Mouse (Mus musculus) cortical plate, adult 2 months (tissue): ENCODE data around the gene Morn5. TPM values are rescaled to one million over a fixed set of nuclear protein-coding genes. Genes with fewer than 3 reads are reported as not detected.

Experiments
- H3K27ac ChIP-seq: fragments of 200-500 bp; 2 replicates; pipeline ENCODE4 v1.5.1; 2012; ENCODE audit warnings: low read length, control low read depth, inconsistent platforms; ENCODE audit not compliant: insufficient read depth
- H3K4me1 ChIP-seq: fragments of 200-500 bp; 2 replicates; pipeline ENCODE4 v1.6.1; 2011; ENCODE audit warnings: low read length; ENCODE audit not compliant: control insufficient read depth, insufficient read depth
- H3K4me3 ChIP-seq: fragments of 200-500 bp; 2 replicates; pipeline ENCODE4 v1.5.1; 2011; ENCODE audit warnings: mild to moderate bottlenecking, low read length, control low read depth; ENCODE audit not compliant: insufficient read depth
- CTCF ChIP-seq: fragments of 200-500 bp; IDR thresholded peaks from 2 replicates; pipeline ENCODE4 v1.5.1; 2011; ENCODE audit warnings: mild to moderate bottlenecking, control low read depth, low read length; ENCODE audit not compliant: insufficient read depth; ENCODE audit errors: extremely low read depth
- POLR2A ChIP-seq: fragments of 200-500 bp; IDR thresholded peaks from 2 replicates; pipeline ENCODE4 v1.6.1; 2011; ENCODE audit warnings: mild to moderate bottlenecking, low read length, control low read depth; ENCODE audit not compliant: insufficient read depth; ENCODE audit errors: extremely low read depth
- polyA plus RNA-seq: library from polyadenylated mRNA; depleted of rRNA; stranded (reverse); fragments of >200 nt; gene quantifications from 2 replicates; pipeline ENCODE4 v1.2.3, GENCODE M21; 2012

Gene Morn5
- polyA plus RNA-seq, 1 experiment, result 2.2 TPM

- Histone ChIP-seq H3K4me3 (no peak overlapping the region), H3K27ac (no peak overlapping the region), H3K4me1 (peaks cover 2% of the 10 kb centered on the region; the same call in 1 of the 2 replicates)
- TF ChIP-seq CTCF, result no peak
- TF ChIP-seq POLR2A, result no peak
Observed at GRCm38 (mm10) chr2:36023291-36023690, 26.0 kb upstream of the Morn5 start.

GRCm38 (mm10) chr2:36032884-36033283 lies 16.4 kb upstream of the Morn5 start:
- Histone ChIP-seq H3K27ac (no peak overlapping the region), H3K4me1 (no peaks in the 10 kb centered on the region), H3K4me3 (no peak overlapping the region)
- TF ChIP-seq CTCF (no peak), POLR2A (no peak)

- TF ChIP-seq POLR2A, result no peak
- TF ChIP-seq CTCF, result no peak
- H3K27ac ChIP-seq, result no peak overlapping the region
- no peak overlapping the region for H3K4me3 ChIP-seq
- H3K4me1 ChIP-seq, result no peaks in the 10 kb centered on the region
Observed at GRCm38 (mm10) chr2:36033966-36034365, 15.3 kb upstream of the Morn5 start.

GRCm38 (mm10) chr2:36034898-36035297 lies 14.4 kb upstream of the Morn5 start:
- no peak overlapping the region for H3K4me3 ChIP-seq
- H3K27ac ChIP-seq, result no peak overlapping the region
- TF ChIP-seq CTCF, result no peak
- no peak for TF ChIP-seq POLR2A
- H3K4me1 ChIP-seq, result no peaks in the 10 kb centered on the region

- Histone ChIP-seq H3K27ac (no peak overlapping the region), H3K4me3 (no peak overlapping the region), H3K4me1 (no peaks in the 10 kb centered on the region)
- TF ChIP-seq CTCF, result no peak
- TF ChIP-seq POLR2A, result no peak
Observed at GRCm38 (mm10) chr2:36035413-36036081, 13.7 kb upstream of the Morn5 start.

- Histone ChIP-seq H3K4me1 (peaks cover 2% of the 10 kb centered on the region; the same call in 1 of the 2 replicates), H3K4me3 (no peak overlapping the region), H3K27ac (no peak overlapping the region)
- no peak for TF ChIP-seq POLR2A
- TF ChIP-seq CTCF, result no peak
Observed at GRCm38 (mm10) chr2:36039297-36039985, 9.8 kb upstream of the Morn5 start.

- Histone ChIP-seq H3K4me3 (no peak overlapping the region), H3K27ac (no peak overlapping the region), H3K4me1 (peaks cover 2% of the 10 kb centered on the region; the same call in 1 of the 2 replicates)
- TF ChIP-seq POLR2A (no peak), CTCF (no peak)
Observed at GRCm38 (mm10) chr2:36040872-36041271, 8.4 kb upstream of the Morn5 start.

GRCm38 (mm10) chr2:36048164-36048563 lies 1.1 kb upstream of the Morn5 start:
- TF ChIP-seq CTCF (no peak), POLR2A (no peak)
- peak overlapping the region; percentile 71 for H3K4me3 ChIP-seq
- no peak overlapping the region for H3K27ac ChIP-seq
- H3K4me1 ChIP-seq, result peaks cover 3% of the 10 kb centered on the region; the same call in 1 of the 2 replicates

GRCm38 (mm10) chr2:36049567-36049954 lies 303 bp downstream of the Morn5 start:
- TF ChIP-seq POLR2A (no peak), CTCF (no peak)
- H3K4me1 ChIP-seq, result peaks cover 3% of the 10 kb centered on the region; the same call in 1 of the 2 replicates
- peak overlapping the region; percentile 71 for H3K4me3 ChIP-seq
- no peak overlapping the region for H3K27ac ChIP-seq

GRCm38 (mm10) chr2:36053249-36053648 lies 4.0 kb downstream of the Morn5 start:
- no peak overlapping the region for H3K27ac ChIP-seq
- TF ChIP-seq CTCF (no peak), POLR2A (no peak)
- no peak overlapping the region for H3K4me3 ChIP-seq
- H3K4me1 ChIP-seq, result peaks cover 1% of the 10 kb centered on the region; the same call in 1 of the 2 replicates
